Mouse (Mus musculus): ENCODE measurements at regions not wholly inside any gene's neighbourhood (a gene's known extent, or its start where the extent isn't known, plus 50 kb on each side); places are given as distances from the start of the nearest gene placed in this dataset.

- H3K4me1 ChIP-seq (replicated peaks; ENCODE audit: control insufficient read depth, insufficient read depth, low read length) = no peaks in the 10 kb centered on the region
- peak; percentile 29 for TF ChIP-seq CTCF (IDR thresholded peaks at IDR 0.05; ENCODE audit: low read depth)
- H3K9me3 ChIP-seq (ENCODE audit: control insufficient read depth) = no peaks in the 10 kb centered on the region
- H3K27me3 ChIP-seq (replicated peaks; ENCODE audit: control insufficient read depth, insufficient read depth, low read length) = no peaks in the 10 kb centered on the region
- ATAC-seq = no peak
- WGBS = 69% methylated on average over 2 of the region's 2 CpGs
- H3K27ac ChIP-seq (ENCODE audit: low read depth, low read length) = no peak overlapping the region
- no peak overlapping the region for H3K4me2 ChIP-seq (replicated peaks; ENCODE audit: low read depth)
- H3K36me3 ChIP-seq (ENCODE audit: control insufficient read depth, insufficient read depth) = no peaks in the 10 kb centered on the region
- H3K4me3 ChIP-seq (ENCODE audit: low read depth, low read length) = no peak overlapping the region
- no peak overlapping the region for H3K9ac ChIP-seq (ENCODE audit: low read depth, low read length)
Measured at GRCm38 (mm10) chr13:72166225-72166624, 202.7 kb upstream of the Irx1 start.

GRCm38 (mm10) chr13:72167434-72167833, 203.9 kb upstream of the Irx1 start:
- H3K4me3 ChIP-seq (ENCODE audit: low read depth, low read length) = no peak overlapping the region
- TF ChIP-seq CTCF (IDR thresholded peaks at IDR 0.05; ENCODE audit: low read depth) = no peak
- H3K27me3 ChIP-seq (replicated peaks; ENCODE audit: control insufficient read depth, insufficient read depth, low read length) = no peaks in the 10 kb centered on the region
- H3K36me3 ChIP-seq (ENCODE audit: control insufficient read depth, insufficient read depth) = no peaks in the 10 kb centered on the region
- ATAC-seq = no peak
- H3K4me1 ChIP-seq (replicated peaks; ENCODE audit: control insufficient read depth, insufficient read depth, low read length) = no peaks in the 10 kb centered on the region
- H3K4me2 ChIP-seq (replicated peaks; ENCODE audit: low read depth) = no peak overlapping the region
- no peaks in the 10 kb centered on the region for H3K9me3 ChIP-seq (ENCODE audit: control insufficient read depth)
- 70% methylated on average over 2 of the region's 2 CpGs for WGBS
- H3K9ac ChIP-seq (ENCODE audit: low read depth, low read length) = no peak overlapping the region
- H3K27ac ChIP-seq (ENCODE audit: low read depth, low read length) = no peak overlapping the region

- H3K27me3 ChIP-seq (replicated peaks; ENCODE audit: control insufficient read depth, insufficient read depth, low read length) = no peaks in the 10 kb centered on the region
- no peak for TF ChIP-seq CTCF (IDR thresholded peaks at IDR 0.05; ENCODE audit: low read depth)
- H3K4me1 ChIP-seq (replicated peaks; ENCODE audit: control insufficient read depth, insufficient read depth, low read length) = no peaks in the 10 kb centered on the region
- no peaks in the 10 kb centered on the region for H3K36me3 ChIP-seq (ENCODE audit: control insufficient read depth, insufficient read depth)
- no peak for ATAC-seq
- no peak overlapping the region for H3K9ac ChIP-seq (ENCODE audit: low read depth, low read length)
- H3K9me3 ChIP-seq (ENCODE audit: control insufficient read depth) = no peaks in the 10 kb centered on the region
- H3K4me3 ChIP-seq (ENCODE audit: low read depth, low read length) = no peak overlapping the region
- no peak overlapping the region for H3K4me2 ChIP-seq (replicated peaks; ENCODE audit: low read depth)
- no peak overlapping the region for H3K27ac ChIP-seq (ENCODE audit: low read depth, low read length)
- 90% methylated on average over 3 of the region's 3 CpGs for WGBS
Measured at GRCm38 (mm10) chr13:72183636-72184035, 220.1 kb upstream of the Irx1 start.

DNA sequence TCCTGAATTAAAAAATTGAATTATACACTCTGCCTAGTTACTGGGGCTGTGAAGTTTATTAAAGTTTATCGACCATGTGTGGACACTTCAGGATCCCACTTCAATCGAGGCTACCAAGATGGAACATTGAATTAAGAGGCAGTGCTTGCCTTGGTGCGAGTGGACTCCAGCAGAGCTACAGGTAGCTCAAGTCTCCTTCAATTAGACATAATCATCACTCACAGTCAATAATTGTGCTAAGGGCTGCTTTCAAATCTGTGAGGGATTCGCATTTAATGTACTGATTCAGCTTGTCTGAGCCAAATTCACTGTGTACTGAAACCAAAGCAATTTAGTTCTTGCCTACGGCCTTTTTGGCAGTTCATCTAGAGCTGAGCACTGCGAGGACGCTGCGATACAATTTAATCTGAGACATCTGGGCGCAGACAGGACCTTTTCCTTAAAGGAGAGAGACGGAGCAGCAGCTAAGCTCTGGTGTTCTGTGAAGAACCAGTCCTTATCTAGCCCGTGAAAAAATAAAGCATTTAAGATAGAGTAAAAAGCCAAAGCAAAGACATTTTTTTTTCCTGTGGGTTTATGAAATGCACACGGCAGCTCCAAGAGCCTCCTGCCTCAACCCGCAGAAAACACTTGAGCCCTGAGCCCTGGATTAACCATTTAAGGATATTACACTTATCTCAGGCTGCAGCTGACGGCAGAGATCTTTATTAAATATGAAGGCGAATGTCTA, 220.8 kb upstream of the Irx1 start:
- no peak for TF ChIP-seq CTCF (IDR thresholded peaks at IDR 0.05; ENCODE audit: low read depth)
- no peaks in the 10 kb centered on the region for H3K27me3 ChIP-seq (replicated peaks; ENCODE audit: control insufficient read depth, insufficient read depth, low read length)
- no peak overlapping the region for H3K27ac ChIP-seq (ENCODE audit: low read depth, low read length)
- no peak overlapping the region for H3K9ac ChIP-seq (ENCODE audit: low read depth, low read length)
- WGBS = 72% methylated on average over 15 of the region's 15 CpGs
- H3K4me2 ChIP-seq (replicated peaks; ENCODE audit: low read depth) = no peak overlapping the region
- no peaks in the 10 kb centered on the region for H3K36me3 ChIP-seq (ENCODE audit: control insufficient read depth, insufficient read depth)
- no peaks in the 10 kb centered on the region for H3K9me3 ChIP-seq (ENCODE audit: control insufficient read depth)
- no peak overlapping the region for H3K4me3 ChIP-seq (ENCODE audit: low read depth, low read length)
- ATAC-seq = no peak
- no peaks in the 10 kb centered on the region for H3K4me1 ChIP-seq (replicated peaks; ENCODE audit: control insufficient read depth, insufficient read depth, low read length)

GRCm38 (mm10) chr13:72184846-72185118, 221.3 kb upstream of the Irx1 start:
- WGBS = 87% methylated on average over 3 of the region's 3 CpGs
- Histone ChIP-seq H3K27ac (ENCODE audit: low read depth, low read length) (no peak overlapping the region), H3K9ac (ENCODE audit: low read depth, low read length) (no peak overlapping the region), H3K9me3 (ENCODE audit: control insufficient read depth) (no peaks in the 10 kb centered on the region), H3K4me3 (ENCODE audit: low read depth, low read length) (no peak overlapping the region), H3K4me2 (replicated peaks; ENCODE audit: low read depth) (no peak overlapping the region), H3K4me1 (replicated peaks; ENCODE audit: control insufficient read depth, insufficient read depth, low read length) (no peaks in the 10 kb centered on the region), H3K36me3 (ENCODE audit: control insufficient read depth, insufficient read depth) (no peaks in the 10 kb centered on the region), H3K27me3 (replicated peaks; ENCODE audit: control insufficient read depth, insufficient read depth, low read length) (no peaks in the 10 kb centered on the region)
- ATAC-seq = no peak
- no peak for TF ChIP-seq CTCF (IDR thresholded peaks at IDR 0.05; ENCODE audit: low read depth)

- H3K27me3 ChIP-seq (replicated peaks; ENCODE audit: control insufficient read depth, insufficient read depth, low read length) = no peaks in the 10 kb centered on the region
Measured at GRCm38 (mm10) chr13:72195881-72196280, 232.4 kb upstream of the Irx1 start.

More at GRCm38 (mm10) chr13:72195881-72196280, 232.4 kb upstream of the Irx1 start:
- Histone ChIP-seq H3K4me3 (ENCODE audit: low read depth, low read length) (no peak overlapping the region), H3K36me3 (ENCODE audit: control insufficient read depth, insufficient read depth) (no peaks in the 10 kb centered on the region), H3K4me2 (replicated peaks; ENCODE audit: low read depth) (no peak overlapping the region), H3K4me1 (replicated peaks; ENCODE audit: control insufficient read depth, insufficient read depth, low read length) (0 out of 2 replicates have a peak, but pooled peaks cover 5% of the 10 kb centered on the region), H3K27ac (ENCODE audit: low read depth, low read length) (no peak overlapping the region), H3K9me3 (ENCODE audit: control insufficient read depth) (no peaks in the 10 kb centered on the region), H3K9ac (ENCODE audit: low read depth, low read length) (no peak overlapping the region)
- no peak for ATAC-seq
- 87% methylated on average over 2 of the region's 2 CpGs for WGBS
- no peak for TF ChIP-seq CTCF (IDR thresholded peaks at IDR 0.05; ENCODE audit: low read depth)

Measured in intestine, postnatal 0 days (tissue).